Mouse (Mus musculus): ENCODE results near the gene Myof.

Myof gene

GRCm38 (mm10) chr19:38042261-38042722, 1.1 kb downstream of the Myof start:
- no peak for DNase-seq (ENCODE audit: low spot score in 2 of 2)

- no peak for DNase-seq (ENCODE audit: low spot score in 2 of 2)
These were observed 5.1 kb downstream of the Myof start for GRCm38 (mm10) chr19:38038267-38038666.

GRCm38 (mm10) chr19:38035766-38036165, 7.6 kb downstream of the Myof start:
- no peak for DNase-seq (ENCODE audit: low spot score in 2 of 2)

GRCm38 (mm10) chr19:38034696-38035095, 8.7 kb downstream of the Myof start:
- DNase-seq (ENCODE audit: low spot score in 2 of 2) = no peak

- DNase-seq (ENCODE audit: low spot score in 2 of 2) = no peak
These were observed 9.7 kb downstream of the Myof start for GRCm38 (mm10) chr19:38033735-38034057.

GRCm38 (mm10) chr19:38032993-38033734, 10.2 kb downstream of the Myof start:
- no peak for DNase-seq (ENCODE audit: low spot score in 2 of 2)

GRCm38 (mm10) chr19:38031144-38031543, 12.2 kb downstream of the Myof start:
- DNase-seq (ENCODE audit: low spot score in 2 of 2) = no peak

GRCm38 (mm10) chr19:38030673-38031137, 12.7 kb downstream of the Myof start:
- peak in 1 of 2 experiments; percentile 4 for DNase-seq (ENCODE audit: low spot score in 2 of 2)

GRCm38 (mm10) chr19:38029871-38030270, 13.5 kb downstream of the Myof start:
- DNase-seq (ENCODE audit: low spot score in 2 of 2) = no peak

GRCm38 (mm10) chr19:38029292-38029691, 14.1 kb downstream of the Myof start:
- no peak for DNase-seq (ENCODE audit: low spot score in 2 of 2)

- DNase-seq (ENCODE audit: low spot score in 2 of 2) = no peak
These were observed 15.4 kb downstream of the Myof start for GRCm38 (mm10) chr19:38027881-38028521.

- no peak for DNase-seq (ENCODE audit: low spot score in 2 of 2)
These were observed 16.0 kb downstream of the Myof start for GRCm38 (mm10) chr19:38027389-38027788.

GRCm38 (mm10) chr19:38026211-38026624, 17.2 kb downstream of the Myof start:
- DNase-seq (ENCODE audit: low spot score in 2 of 2) = peak in 1 of 2 experiments; percentile 80

GRCm38 (mm10) chr19:38025254-38026041, 17.9 kb downstream of the Myof start:
- DNase-seq (ENCODE audit: low spot score in 2 of 2) = peak in 1 of 2 experiments; percentile 59

GRCm38 (mm10) chr19:38023603-38024002, 19.8 kb downstream of the Myof start:
- no peak for DNase-seq (ENCODE audit: low spot score in 2 of 2)

GRCm38 (mm10) chr19:38022710-38023109, 20.7 kb downstream of the Myof start:
- DNase-seq (ENCODE audit: low spot score in 2 of 2) = no peak

GRCm38 (mm10) chr19:38015873-38016254, 27.5 kb downstream of the Myof start:
- no peak for DNase-seq (ENCODE audit: low spot score in 2 of 2)

- DNase-seq (ENCODE audit: low spot score in 2 of 2) = no peak
These were observed 28.1 kb downstream of the Myof start for GRCm38 (mm10) chr19:38015180-38015872.

GRCm38 (mm10) chr19:38014443-38014842, 28.9 kb downstream of the Myof start:
- no peak for DNase-seq (ENCODE audit: low spot score in 2 of 2)

- no peak for DNase-seq (ENCODE audit: low spot score in 2 of 2)
These were observed 32.0 kb downstream of the Myof start for GRCm38 (mm10) chr19:38011379-38011778.

- no peak for DNase-seq (ENCODE audit: low spot score in 2 of 2)
These were observed 38.5 kb downstream of the Myof start for GRCm38 (mm10) chr19:38004809-38005380.
